Mouse (Mus musculus) gastrocnemius, postnatal 4 days (tissue): ENCODE data around the gene Gm42421. TPM values are rescaled to one million over a fixed set of nuclear protein-coding genes. Genes with fewer than 3 reads are reported as not detected.

Source experiments
- DNase-seq, 2 experiments: peaks; one replicate each; pipeline ENCODE4 v3.0.0; 2021 to 2022; ENCODE audit warnings: low spot score in 2 of 2, mixed read lengths in 2 of 2
- total RNA-seq, 2 experiments: library from RNA; stranded (reverse); gene quantifications; 2 replicates each; pipeline ENCODE4 v1.2.3; 2021

Gm42421 gene
- total RNA-seq, 2 experiments from 2014 or later, result not detected

GRCm38 (mm10) chr5:143933875-143934274, 5.9 kb downstream of the Gm42421 start:
- no peak for DNase-seq

DNA sequence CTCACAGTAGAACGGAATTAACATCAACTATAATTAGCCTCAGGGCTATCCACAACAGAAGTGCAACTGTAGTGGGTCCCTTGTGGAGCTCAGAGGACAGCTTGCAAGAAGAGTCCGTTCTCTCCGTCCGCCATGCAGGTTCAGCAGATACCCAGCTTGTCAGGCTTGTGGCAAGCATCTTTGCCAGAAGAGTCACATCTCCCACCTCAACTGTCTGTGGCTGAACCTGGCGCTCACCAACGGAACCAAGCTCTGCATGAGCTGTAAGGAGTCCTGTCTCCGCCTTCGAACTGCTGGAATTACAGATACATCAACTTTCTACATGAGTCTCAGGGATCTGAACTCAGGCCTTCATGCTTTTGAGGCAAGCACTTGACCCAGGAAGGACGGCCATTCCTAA, 8.2 kb downstream of the Gm42421 start:
- no peak for DNase-seq

GRCm38 (mm10) chr5:143941588-143941987, 13.6 kb downstream of the Gm42421 start:
- DNase-seq, result no peak

GRCm38 (mm10) chr5:143943231-143944125, 15.5 kb downstream of the Gm42421 start:
- no peak for DNase-seq

DNA sequence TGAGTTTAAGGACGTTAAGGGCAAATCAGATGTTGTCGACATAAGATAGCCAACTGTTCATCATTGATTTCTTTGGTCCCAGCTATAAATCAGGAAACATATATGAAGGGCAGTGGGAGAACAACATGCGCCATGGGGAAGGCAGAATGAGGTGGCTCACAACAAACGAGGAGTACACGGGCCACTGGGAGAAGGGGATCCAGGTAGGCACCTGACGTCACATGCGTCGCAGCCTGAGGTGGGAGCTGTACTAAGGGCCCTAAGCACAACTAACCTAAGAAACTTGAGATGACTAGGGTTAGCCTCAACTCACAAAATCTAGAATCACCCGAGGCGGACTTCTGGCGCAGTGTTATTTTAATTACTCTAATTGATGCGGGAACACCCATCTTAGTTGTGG, 20.4 kb downstream of the Gm42421 start:
- DNase-seq, result no peak

GRCm38 (mm10) chr5:143950016-143950415, 22.0 kb downstream of the Gm42421 start:
- DNase-seq, result no peak

- no peak for DNase-seq
These were observed 29.1 kb downstream of the Gm42421 start for GRCm38 (mm10) chr5:143957101-143957500.

- no peak for DNase-seq
These were observed 31.6 kb downstream of the Gm42421 start for GRCm38 (mm10) chr5:143959551-143959950.

DNA sequence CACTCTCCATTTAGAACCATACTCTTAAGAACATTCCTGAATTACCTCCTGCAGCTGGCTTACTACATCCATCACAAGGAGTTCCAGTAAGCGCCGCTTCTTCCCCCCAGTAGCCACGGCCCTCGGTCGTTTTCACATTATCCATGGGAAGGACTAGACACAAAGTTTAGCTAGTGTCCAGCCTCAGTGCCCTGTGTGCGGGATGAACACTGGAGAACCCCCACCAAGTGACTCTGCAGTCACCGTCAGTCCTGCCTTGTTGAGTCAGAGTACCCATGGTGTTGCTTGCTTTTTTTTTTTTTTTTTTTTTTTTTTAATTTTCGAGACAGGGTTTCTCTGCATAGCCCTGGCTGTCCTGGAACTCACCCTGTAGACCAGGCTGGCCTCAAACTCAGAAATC, 33.2 kb downstream of the Gm42421 start:
- DNase-seq, result no peak

- no peak for DNase-seq
These were observed 37.8 kb downstream of the Gm42421 start for GRCm38 (mm10) chr5:143965586-143966345.

- no peak for DNase-seq
These were observed 38.7 kb downstream of the Gm42421 start for GRCm38 (mm10) chr5:143966671-143967070.

- no peak for DNase-seq
These were observed 44.7 kb downstream of the Gm42421 start for GRCm38 (mm10) chr5:143972628-143973027.

DNA sequence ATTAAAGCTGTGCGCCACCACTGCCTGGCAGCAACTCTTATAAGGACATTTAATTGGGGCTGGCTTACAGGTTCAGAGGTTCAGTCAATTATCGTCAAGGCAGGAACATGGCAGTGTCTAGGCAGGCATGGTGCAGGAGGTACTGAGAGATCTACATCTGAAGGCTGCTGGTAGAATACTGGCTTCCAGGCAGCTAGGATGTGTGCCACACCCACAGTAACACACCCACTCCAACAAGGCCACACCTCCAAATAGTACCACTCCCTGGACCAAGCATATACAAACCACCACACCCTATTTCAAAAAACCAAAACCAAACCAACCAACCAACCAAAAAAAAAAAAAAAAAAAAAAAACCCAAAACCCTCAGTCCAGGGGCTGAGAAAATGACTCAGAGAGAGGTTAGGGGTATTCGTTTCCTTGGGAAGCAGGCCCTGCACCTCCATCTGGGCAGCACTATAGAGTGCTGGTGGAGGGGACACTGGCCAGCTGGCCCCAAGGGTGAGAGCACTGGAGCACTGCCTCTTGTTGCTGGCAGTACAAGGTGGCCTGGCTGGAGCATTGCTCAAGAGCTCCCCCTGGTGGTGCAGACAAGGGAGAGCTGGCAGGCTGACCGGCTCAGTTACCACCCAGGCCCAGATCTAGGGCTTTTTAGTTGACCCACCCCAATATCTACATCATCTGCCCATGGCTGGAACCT, 47.1 kb downstream of the Gm42421 start:
- DNase-seq, result peak; percentile 46 to 66

DNA sequence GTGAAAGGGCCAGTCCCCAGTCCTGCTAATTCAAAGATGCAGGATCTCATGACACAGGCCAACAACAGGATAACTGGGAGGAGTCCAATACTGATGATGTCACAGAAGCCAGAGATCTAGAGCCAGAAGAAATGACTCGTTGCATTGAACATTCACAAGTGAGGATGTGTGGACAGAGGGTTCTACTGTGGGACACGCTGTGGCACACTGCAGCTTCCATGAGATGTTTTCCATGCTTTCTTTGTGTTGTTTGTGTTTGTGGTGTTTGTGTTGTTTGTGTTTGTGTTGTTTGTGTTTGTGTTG, 47.6 kb downstream of the Gm42421 start:
- DNase-seq, result no peak

GRCm38 (mm10) chr5:143976232-143976631, 48.3 kb downstream of the Gm42421 start:
- no peak for DNase-seq

DNA sequence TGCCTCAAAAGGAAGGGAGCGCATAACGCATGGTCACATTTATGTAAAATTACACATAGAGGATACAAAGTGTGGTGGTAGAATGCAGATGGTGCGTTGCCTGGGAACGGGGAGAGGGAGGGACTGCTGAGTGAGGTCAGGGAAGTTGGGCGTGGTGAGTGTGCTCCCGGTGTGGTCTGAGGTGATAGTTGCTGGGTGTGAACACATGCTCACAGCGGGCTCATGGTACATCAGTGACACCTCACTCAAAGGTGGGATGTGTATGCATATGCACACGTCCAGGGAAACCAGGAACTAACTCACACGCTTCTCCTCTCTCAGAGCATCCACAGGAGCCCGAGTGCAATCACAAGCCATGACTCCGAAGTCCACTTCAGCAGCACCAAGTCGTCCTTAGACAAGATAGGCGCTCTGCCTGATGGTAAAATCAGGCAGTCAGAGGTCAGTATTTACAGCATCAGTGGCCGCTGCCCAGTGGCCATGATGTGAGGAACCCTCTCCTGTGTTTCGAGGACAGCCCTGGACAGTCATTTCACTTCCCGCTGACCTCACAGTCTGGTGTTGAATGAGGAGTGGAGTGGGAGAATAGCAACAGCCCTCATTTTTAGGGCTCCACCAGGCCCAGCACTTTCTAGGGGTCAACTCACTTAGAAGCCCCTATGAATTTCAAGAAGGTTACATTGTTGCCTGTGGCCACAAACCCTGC, 48.9 kb downstream of the Gm42421 start:
- DNase-seq, result no peak

DNA sequence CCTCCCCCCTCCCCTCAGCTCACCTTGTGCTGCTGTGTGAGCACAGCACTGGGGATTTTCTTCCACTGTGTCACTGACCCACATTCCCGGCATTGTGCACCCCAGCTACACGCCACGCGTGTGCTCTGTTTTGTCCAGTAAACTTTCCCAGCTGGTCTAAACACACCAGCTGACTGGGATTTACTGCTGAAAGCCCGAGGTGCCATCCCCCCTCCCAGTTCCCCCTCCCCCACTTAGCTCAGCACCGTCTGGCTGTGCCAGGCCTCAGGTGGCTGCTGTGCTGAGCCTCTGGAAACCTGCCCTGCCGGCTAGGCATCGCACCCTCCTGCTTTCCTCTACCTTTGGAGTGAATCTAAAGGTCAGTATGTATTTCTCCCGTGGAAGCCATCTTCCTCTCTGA, 52.9 kb downstream of the Gm42421 start:
- DNase-seq, result no peak

GRCm38 (mm10) chr5:143982361-143982760, 54.4 kb downstream of the Gm42421 start:
- DNase-seq, result no peak

DNA sequence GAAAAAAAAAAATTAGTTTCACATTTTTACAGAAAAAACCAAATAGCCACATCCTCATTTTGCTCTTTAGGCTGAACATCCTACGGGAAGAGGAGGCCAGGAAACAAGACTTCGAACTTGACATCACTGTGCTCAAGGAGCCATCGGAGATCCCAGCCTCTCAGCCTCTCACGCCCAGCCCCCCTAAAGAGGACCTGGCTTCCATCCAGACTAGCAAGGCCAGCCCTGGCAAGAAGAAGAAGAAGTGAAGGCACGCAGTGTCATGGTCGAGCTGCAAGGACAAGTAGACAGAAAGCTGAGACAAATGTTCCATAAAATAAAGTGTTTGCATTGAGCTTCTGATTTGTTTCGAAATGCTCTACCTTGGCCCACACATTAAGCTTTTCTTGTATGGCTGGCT, 57.4 kb downstream of the Gm42421 start:
- DNase-seq, result no peak
